ENCODE assay signal across 8 mouse cellular contexts in the genomic region with DNA sequence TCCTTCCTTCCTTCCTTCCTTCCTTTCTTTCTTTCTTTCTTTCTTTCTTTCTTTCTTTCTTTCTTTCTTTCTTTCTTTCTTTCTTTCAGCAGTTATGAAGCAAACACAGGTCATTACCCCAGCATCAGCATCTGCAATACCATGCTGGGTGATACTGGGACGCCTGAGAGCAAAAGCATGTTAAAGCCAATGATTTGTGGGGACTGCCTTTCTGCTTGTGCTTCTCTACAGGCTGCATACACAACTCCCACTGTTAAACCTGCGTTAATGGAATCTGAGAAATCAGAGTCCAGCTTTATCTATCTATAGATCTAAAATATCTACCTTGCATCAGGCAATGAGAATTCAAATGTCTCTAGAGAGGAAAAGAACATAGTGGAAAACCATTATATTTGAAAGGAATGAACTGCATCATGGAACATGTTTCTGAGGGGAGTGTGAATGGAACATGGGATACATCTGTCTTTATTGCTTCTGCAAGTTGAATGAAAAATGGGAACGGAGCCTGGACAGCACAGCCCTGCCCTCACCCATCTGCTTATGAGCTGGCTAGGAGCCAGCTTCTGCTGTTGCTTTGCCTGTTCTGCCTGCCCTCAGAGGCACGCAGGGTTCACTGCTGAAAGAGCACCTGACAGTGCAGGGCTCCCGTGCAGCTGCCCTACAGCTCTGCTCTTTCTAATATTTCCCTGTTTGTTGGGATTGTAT.
DNase-seq lines count a peak whose midpoint lies in the region; ATAC-seq and TF ChIP-seq lines count a peak whose summit lies in the region.

No protein-coding gene starts in this region.

- H3K4me2 ChIP-seq in heart, embryonic 12.5 days = no peak overlapping the region
- no peak overlapping the region for H3K4me2 ChIP-seq in forebrain, postnatal 0 days (ENCODE audit: low read depth)
- H3K4me2 ChIP-seq in limb, embryonic 13.5 days (replicated peaks) = no peak overlapping the region
- no peak overlapping the region for H3K4me2 ChIP-seq in liver, embryonic 12.5 days

- no peak; the same call in 1 of the 2 replicates for ATAC-seq in heart, embryonic 12.5 days (ENCODE audit: insufficient number of reproducible peaks, low FRiP score)
- peak; percentile 82 for ATAC-seq in forebrain, postnatal 0 days
- ATAC-seq in limb, embryonic 13.5 days (ENCODE audit: low FRiP score, low read depth) = peak; percentile 85
- ATAC-seq in liver, embryonic 12.5 days = no peak

- no peak for TF ChIP-seq CTCF in forebrain, postnatal 0 days (IDR thresholded peaks at IDR 0.05; ENCODE audit: low read depth)

- no peak overlapping the region for H3K9ac ChIP-seq in heart, embryonic 12.5 days
- H3K9ac ChIP-seq in forebrain, postnatal 0 days = no peak overlapping the region
- H3K9ac ChIP-seq in limb, embryonic 13.5 days = no peak overlapping the region
- no peak overlapping the region for H3K9ac ChIP-seq in liver, embryonic 12.5 days

- no peaks in the 10 kb centered on the region for H3K36me3 ChIP-seq in heart, embryonic 12.5 days
- H3K36me3 ChIP-seq in forebrain, postnatal 0 days (ENCODE audit: insufficient read depth) = no peaks in the 10 kb centered on the region
- H3K36me3 ChIP-seq in limb, embryonic 13.5 days = no peaks in the 10 kb centered on the region
- no peaks in the 10 kb centered on the region for H3K36me3 ChIP-seq in liver, embryonic 12.5 days

- intact Hi-C loops in heart, postnatal 10 days (cut with DNase I) = no loop called here

- peak; percentile 3 to 10 for DNase-seq in heart, postnatal 10 days
- DNase-seq in brain, adult 2 months (ENCODE audit: low read depth, low spot score) = peak; percentile 4
- peak; percentile 25 for DNase-seq in forebrain, postnatal 0 days
- no peak for DNase-seq in T-cell, adult 2 months (ENCODE audit: low spot score)
- no peak for DNase-seq in left cerebral cortex, adult 8-10 months (ENCODE audit: low spot score in 2 of 2)

- H3K4me3 ChIP-seq in heart, embryonic 12.5 days = no peak overlapping the region
- no peak overlapping the region for H3K4me3 ChIP-seq in forebrain, postnatal 0 days (ENCODE audit: low read depth, low read length)
- H3K4me3 ChIP-seq in limb, embryonic 13.5 days = no peak overlapping the region
- H3K4me3 ChIP-seq in liver, embryonic 12.5 days = no peak overlapping the region

- H3K27ac ChIP-seq in heart, embryonic 12.5 days (ENCODE audit: poor library complexity, severe bottlenecking) = no peak overlapping the region
- H3K27ac ChIP-seq in forebrain, postnatal 0 days (ENCODE audit: low read depth, low read length) = no peak overlapping the region
- no peak overlapping the region for H3K27ac ChIP-seq in limb, embryonic 13.5 days
- H3K27ac ChIP-seq in liver, embryonic 12.5 days = no peak overlapping the region

- 43% methylated on average over 5 of the region's 5 CpGs for WGBS in heart, embryonic 12.5 days
- 31% methylated on average over 5 of the region's 5 CpGs for WGBS in forebrain, postnatal 0 days
- 46% methylated on average over 5 of the region's 5 CpGs for WGBS in limb, embryonic 13.5 days
- 49% methylated on average over 5 of the region's 5 CpGs for WGBS in liver, embryonic 12.5 days (ENCODE audit: insufficient replicate concordance)

- H3K27me3 ChIP-seq in heart, embryonic 12.5 days (replicated peaks) = no peaks in the 10 kb centered on the region
- no peaks in the 10 kb centered on the region for H3K27me3 ChIP-seq in forebrain, postnatal 0 days (ENCODE audit: insufficient read depth, low read length)
- H3K27me3 ChIP-seq in limb, embryonic 13.5 days = no peaks in the 10 kb centered on the region
- no peaks in the 10 kb centered on the region for H3K27me3 ChIP-seq in liver, embryonic 12.5 days (replicated peaks)

- no peaks in the 10 kb centered on the region for H3K4me1 ChIP-seq in heart, embryonic 12.5 days (replicated peaks)
- no peaks in the 10 kb centered on the region for H3K4me1 ChIP-seq in forebrain, postnatal 0 days (ENCODE audit: insufficient read depth)
- 0 out of 2 replicates have a peak, but pooled peaks cover 3% of the 10 kb centered on the region for H3K4me1 ChIP-seq in limb, embryonic 13.5 days
- no peaks in the 10 kb centered on the region for H3K4me1 ChIP-seq in liver, embryonic 12.5 days

- H3K9me3 ChIP-seq in heart, embryonic 12.5 days (replicated peaks) = no peaks in the 10 kb centered on the region
- H3K9me3 ChIP-seq in forebrain, postnatal 0 days (ENCODE audit: low read length) = no peaks in the 10 kb centered on the region
- H3K9me3 ChIP-seq in limb, embryonic 13.5 days = no peaks in the 10 kb centered on the region
- no peaks in the 10 kb centered on the region for H3K9me3 ChIP-seq in liver, embryonic 12.5 days (replicated peaks)

Comparison
In these comparisons a context has a peak if more than half of its experiments do, and no peak if none do; other contexts are left out.
1. DNase-seq: peak in heart, postnatal 10 days (2 of 2), brain, adult 2 months (single experiment) and forebrain, postnatal 0 days (single experiment); none in T-cell, adult 2 months (single experiment) and left cerebral cortex, adult 8-10 months (0 of 2).
2. ATAC-seq: peak in forebrain, postnatal 0 days (single experiment) and limb, embryonic 13.5 days (single experiment); none in heart, embryonic 12.5 days (single experiment) and liver, embryonic 12.5 days (single experiment).